Mouse (Mus musculus): ENCODE data around the gene Ndufc2. TPM values are rescaled to one million over a fixed set of nuclear protein-coding genes. Genes with fewer than 3 reads are reported as not detected.
A peak's percentile ranks its signal among the peaks of the same experiment; 100 is the strongest.

Ndufc2 gene
- polyA plus RNA-seq, 1 experiment from 2014 or later, result 371 TPM

DNA sequence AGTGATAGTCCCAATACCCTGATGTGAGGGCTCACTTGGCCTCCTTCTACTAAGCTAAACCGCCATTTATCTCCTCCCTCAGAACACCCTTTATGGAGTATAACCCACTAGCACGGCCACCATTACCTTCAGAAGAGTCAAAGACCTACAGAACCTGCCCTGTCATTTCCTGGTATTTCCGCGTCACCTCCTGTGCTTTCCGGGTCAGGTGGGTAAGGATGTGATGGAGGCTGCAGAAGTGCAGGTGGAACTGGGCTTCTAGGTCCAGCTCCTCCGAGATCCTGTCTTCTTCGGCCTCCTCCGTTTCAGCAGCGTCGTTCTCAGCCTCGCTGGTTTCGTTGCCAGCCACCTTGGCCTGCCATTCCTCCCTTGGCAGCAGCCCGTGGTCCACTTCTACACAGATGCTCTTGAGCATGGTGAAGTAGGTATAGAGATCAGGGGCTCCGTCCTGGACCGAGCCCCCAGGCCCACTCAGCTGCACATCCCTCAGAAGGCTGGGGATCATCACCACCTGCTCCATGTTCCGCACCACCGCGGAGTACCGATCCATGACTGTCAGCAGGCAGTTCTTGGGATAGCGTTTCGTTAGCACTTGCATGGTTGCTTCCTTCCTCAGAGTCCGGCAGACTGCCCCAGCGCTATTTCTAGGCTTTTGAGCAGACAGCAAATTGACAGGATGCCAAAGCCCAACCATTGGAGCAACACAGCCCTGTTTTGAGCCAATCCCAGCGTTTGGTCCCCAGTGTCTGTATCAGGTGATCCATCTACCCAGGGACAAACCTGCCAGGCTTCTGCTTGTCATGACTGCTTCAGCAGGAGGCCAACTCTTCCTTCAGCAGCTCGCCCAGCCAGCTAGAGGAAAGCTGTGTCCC lies 17.3 kb downstream of the Ndufc2 start, which contains the start of gene Thrsp:
Gene Thrsp, minus strand, starts transcription at position 825 of the 872 bp plus-strand sequence.
- no peaks in the 10 kb centered on the region for H3K27me3 ChIP-seq (ENCODE audit: control insufficient read depth, insufficient read depth, low read length)
- H3K9me3 ChIP-seq (ENCODE audit: control insufficient read depth, low read length), result no peaks in the 10 kb centered on the region
- H3K4me3 ChIP-seq (ENCODE audit: low read depth, low read length), result no peak within 1 kb of the TSS
- H3K9ac ChIP-seq (ENCODE audit: low read length), result no peak within 1 kb of the TSS
- H3K27ac ChIP-seq (ENCODE audit: low read depth, low read length), result no peak within 1 kb of the TSS
- ATAC-seq (ENCODE audit: low FRiP score) (no peak), DNase-seq (ENCODE audit: low spot score, missing footprints) (no peak)
- H3K4me2 ChIP-seq, result no peak within 1 kb of the TSS
- no peaks in the 10 kb centered on the region for H3K36me3 ChIP-seq (ENCODE audit: control insufficient read depth, insufficient read depth, low read length)
- H3K4me1 ChIP-seq (ENCODE audit: control insufficient read depth, insufficient read depth, low read length), result no peaks in the 10 kb centered on the region
- 87% methylated on average over 25 of the region's 25 CpGs for WGBS

DNA sequence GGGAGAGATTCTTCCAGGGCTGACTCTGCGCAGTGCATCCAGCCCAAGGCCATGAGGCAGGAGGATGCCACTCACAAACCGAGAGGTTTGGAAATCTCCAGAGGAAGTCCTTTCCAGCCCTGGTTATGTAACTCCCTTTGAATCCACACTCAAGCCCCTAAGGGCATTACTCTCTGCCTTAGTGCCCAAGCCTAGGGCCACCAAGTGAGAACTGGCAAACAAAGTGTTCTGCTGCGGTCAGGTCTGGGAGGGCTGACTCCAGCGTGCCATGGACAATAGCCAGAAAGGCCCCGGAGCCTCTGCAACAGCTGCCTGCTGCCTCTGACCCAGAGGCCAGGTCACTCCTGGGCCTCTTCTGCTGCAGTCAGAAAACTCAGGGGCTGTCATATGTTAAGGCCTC lies 18.9 kb downstream of the Ndufc2 start:
- WGBS, result 76% methylated on average over 5 of the region's 5 CpGs
- no peaks in the 10 kb centered on the region for H3K36me3 ChIP-seq (ENCODE audit: control insufficient read depth, insufficient read depth, low read length)
- H3K9ac ChIP-seq (ENCODE audit: low read length), result no peak overlapping the region
- H3K9me3 ChIP-seq (ENCODE audit: control insufficient read depth, low read length), result no peaks in the 10 kb centered on the region
- ATAC-seq (ENCODE audit: low FRiP score) (no peak), DNase-seq (ENCODE audit: low spot score, missing footprints) (no peak)
- H3K4me2 ChIP-seq, result no peak overlapping the region
- no peak overlapping the region for H3K27ac ChIP-seq (ENCODE audit: low read depth, low read length)
- H3K4me1 ChIP-seq (ENCODE audit: control insufficient read depth, insufficient read depth, low read length), result no peaks in the 10 kb centered on the region
- H3K4me3 ChIP-seq (ENCODE audit: low read depth, low read length), result no peak overlapping the region
- H3K27me3 ChIP-seq (ENCODE audit: control insufficient read depth, insufficient read depth, low read length), result no peaks in the 10 kb centered on the region

GRCm38 (mm10) chr7:97419163-97419562 lies 19.4 kb downstream of the Ndufc2 start:
- Histone ChIP-seq H3K36me3 (ENCODE audit: control insufficient read depth, insufficient read depth, low read length) (no peaks in the 10 kb centered on the region), H3K27ac (ENCODE audit: low read depth, low read length) (no peak overlapping the region), H3K9ac (ENCODE audit: low read length) (no peak overlapping the region), H3K4me1 (ENCODE audit: control insufficient read depth, insufficient read depth, low read length) (no peaks in the 10 kb centered on the region), H3K9me3 (ENCODE audit: control insufficient read depth, low read length) (no peaks in the 10 kb centered on the region), H3K4me3 (ENCODE audit: low read depth, low read length) (no peak overlapping the region), H3K4me2 (no peak overlapping the region), H3K27me3 (ENCODE audit: control insufficient read depth, insufficient read depth, low read length) (no peaks in the 10 kb centered on the region)
- ATAC-seq (ENCODE audit: low FRiP score), result no peak
- WGBS, result 84% methylated on average over 5 of the region's 5 CpGs
- no peak for DNase-seq (ENCODE audit: low spot score, missing footprints)

- WGBS, result 59% methylated on average over 1 of the region's 1 CpGs
Measured at GRCm38 (mm10) chr7:97420406-97420805, 20.6 kb downstream of the Ndufc2 start.

GRCm38 (mm10) chr7:97420958-97421651 lies 21.3 kb downstream of the Ndufc2 start:
- no peaks in the 10 kb centered on the region for H3K36me3 ChIP-seq (ENCODE audit: control insufficient read depth, insufficient read depth, low read length)
- no peaks in the 10 kb centered on the region for H3K9me3 ChIP-seq (ENCODE audit: control insufficient read depth, low read length)
- no peak for DNase-seq (ENCODE audit: low spot score, missing footprints)
- H3K9ac ChIP-seq (ENCODE audit: low read length), result no peak overlapping the region
- no peak overlapping the region for H3K27ac ChIP-seq (ENCODE audit: low read depth, low read length)
- H3K4me1 ChIP-seq (ENCODE audit: control insufficient read depth, insufficient read depth, low read length), result no peaks in the 10 kb centered on the region
- H3K4me3 ChIP-seq (ENCODE audit: low read depth, low read length), result no peak overlapping the region
- no peak for ATAC-seq (ENCODE audit: low FRiP score)
- WGBS, result 85% methylated on average over 8 of the region's 8 CpGs
- H3K4me2 ChIP-seq, result no peak overlapping the region
- no peaks in the 10 kb centered on the region for H3K27me3 ChIP-seq (ENCODE audit: control insufficient read depth, insufficient read depth, low read length)

More at GRCm38 (mm10) chr7:97420406-97420805, 20.6 kb downstream of the Ndufc2 start:
- H3K9ac ChIP-seq (ENCODE audit: low read length), result no peak overlapping the region
- no peak overlapping the region for H3K4me3 ChIP-seq (ENCODE audit: low read depth, low read length)
- no peak for ATAC-seq (ENCODE audit: low FRiP score)
- no peaks in the 10 kb centered on the region for H3K9me3 ChIP-seq (ENCODE audit: control insufficient read depth, low read length)
- H3K27me3 ChIP-seq (ENCODE audit: control insufficient read depth, insufficient read depth, low read length), result no peaks in the 10 kb centered on the region
- no peak for DNase-seq (ENCODE audit: low spot score, missing footprints)
- no peaks in the 10 kb centered on the region for H3K36me3 ChIP-seq (ENCODE audit: control insufficient read depth, insufficient read depth, low read length)
- H3K4me2 ChIP-seq, result no peak overlapping the region
- H3K27ac ChIP-seq (ENCODE audit: low read depth, low read length), result no peak overlapping the region
- no peaks in the 10 kb centered on the region for H3K4me1 ChIP-seq (ENCODE audit: control insufficient read depth, insufficient read depth, low read length)

DNA sequence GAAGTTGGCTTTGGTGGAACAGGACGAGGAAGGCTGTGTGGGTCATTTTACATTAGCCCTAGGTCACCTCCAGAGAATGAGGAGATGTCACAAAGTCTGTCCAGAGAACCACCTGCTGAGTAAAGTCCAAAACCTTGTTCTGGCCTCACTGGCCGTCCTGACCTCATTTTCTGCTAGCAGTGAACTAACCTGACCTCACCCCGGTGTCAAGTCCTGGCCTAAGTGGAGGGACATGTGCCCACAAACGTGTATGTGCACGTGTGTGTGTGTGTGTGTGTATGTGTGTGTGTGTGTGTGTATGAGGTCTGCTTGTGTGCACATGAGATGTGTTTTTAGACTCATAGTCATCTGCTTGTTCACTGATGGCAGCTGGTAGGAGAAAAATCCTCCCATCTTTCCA lies 24.0 kb downstream of the Ndufc2 start:
- Histone ChIP-seq H3K9ac (ENCODE audit: low read length) (no peak overlapping the region; the same call in 1 of the 2 replicates), H3K27ac (ENCODE audit: low read depth, low read length) (no peak overlapping the region), H3K36me3 (ENCODE audit: control insufficient read depth, insufficient read depth, low read length) (no peaks in the 10 kb centered on the region), H3K4me1 (ENCODE audit: control insufficient read depth, insufficient read depth, low read length) (no peaks in the 10 kb centered on the region), H3K27me3 (ENCODE audit: control insufficient read depth, insufficient read depth, low read length) (no peaks in the 10 kb centered on the region), H3K4me2 (no peak overlapping the region), H3K9me3 (ENCODE audit: control insufficient read depth, low read length) (no peaks in the 10 kb centered on the region), H3K4me3 (ENCODE audit: low read depth, low read length) (no peak overlapping the region)
- ATAC-seq (ENCODE audit: low FRiP score) (no peak), DNase-seq (ENCODE audit: low spot score, missing footprints) (no peak)
- WGBS, result 63% methylated on average over 5 of the region's 5 CpGs

GRCm38 (mm10) chr7:97424621-97425245 lies 24.9 kb downstream of the Ndufc2 start:
- ATAC-seq (ENCODE audit: low FRiP score) (peak; percentile 75), DNase-seq (ENCODE audit: low spot score, missing footprints) (peak; percentile 100)
- H3K27ac ChIP-seq (ENCODE audit: low read depth, low read length), result no peak overlapping the region
- peaks cover 6% of the 10 kb centered on the region; the same call in 1 of the 2 replicates for H3K4me1 ChIP-seq (ENCODE audit: control insufficient read depth, insufficient read depth, low read length)
- H3K9me3 ChIP-seq (ENCODE audit: control insufficient read depth, low read length), result no peaks in the 10 kb centered on the region
- no peaks in the 10 kb centered on the region for H3K27me3 ChIP-seq (ENCODE audit: control insufficient read depth, insufficient read depth, low read length)
- no peak overlapping the region for H3K4me3 ChIP-seq (ENCODE audit: low read depth, low read length)
- WGBS, result 8% methylated on average over 12 of the region's 12 CpGs
- no peak overlapping the region for H3K9ac ChIP-seq (ENCODE audit: low read length)
- no peak overlapping the region for H3K4me2 ChIP-seq
- no peaks in the 10 kb centered on the region for H3K36me3 ChIP-seq (ENCODE audit: control insufficient read depth, insufficient read depth, low read length)

DNA sequence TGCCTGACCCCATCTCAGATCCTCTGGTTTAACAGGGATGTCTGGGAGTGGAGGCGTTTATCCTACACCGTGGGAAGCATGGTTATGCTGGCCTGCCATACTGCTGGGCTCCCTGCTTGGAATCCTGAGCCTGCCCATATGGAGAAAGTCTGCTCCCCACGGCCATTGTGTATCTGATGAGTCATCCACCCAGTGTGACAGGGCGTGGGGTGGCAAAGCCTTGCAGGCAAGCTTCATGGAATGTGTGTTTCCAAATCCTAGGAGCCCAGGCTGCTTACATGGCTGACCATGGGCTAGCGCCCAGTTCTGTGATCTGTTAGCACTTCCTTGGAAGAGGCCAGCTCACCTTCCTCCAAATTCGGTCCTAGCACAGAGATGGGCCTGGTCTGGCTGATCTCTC lies 26.8 kb downstream of the Ndufc2 start:
- Histone ChIP-seq H3K4me3 (ENCODE audit: low read depth, low read length) (no peak overlapping the region), H3K4me2 (no peak overlapping the region), H3K36me3 (ENCODE audit: control insufficient read depth, insufficient read depth, low read length) (no peaks in the 10 kb centered on the region), H3K4me1 (ENCODE audit: control insufficient read depth, insufficient read depth, low read length) (peaks cover 10% of the 10 kb centered on the region; the same call in 1 of the 2 replicates), H3K27me3 (ENCODE audit: control insufficient read depth, insufficient read depth, low read length) (no peaks in the 10 kb centered on the region), H3K9ac (ENCODE audit: low read length) (no peak overlapping the region), H3K27ac (ENCODE audit: low read depth, low read length) (no peak overlapping the region), H3K9me3 (ENCODE audit: control insufficient read depth, low read length) (no peaks in the 10 kb centered on the region)
- DNase-seq (ENCODE audit: low spot score, missing footprints) (no peak), ATAC-seq (ENCODE audit: low FRiP score) (no peak)
- WGBS, result 70% methylated on average over 6 of the region's 6 CpGs

DNA sequence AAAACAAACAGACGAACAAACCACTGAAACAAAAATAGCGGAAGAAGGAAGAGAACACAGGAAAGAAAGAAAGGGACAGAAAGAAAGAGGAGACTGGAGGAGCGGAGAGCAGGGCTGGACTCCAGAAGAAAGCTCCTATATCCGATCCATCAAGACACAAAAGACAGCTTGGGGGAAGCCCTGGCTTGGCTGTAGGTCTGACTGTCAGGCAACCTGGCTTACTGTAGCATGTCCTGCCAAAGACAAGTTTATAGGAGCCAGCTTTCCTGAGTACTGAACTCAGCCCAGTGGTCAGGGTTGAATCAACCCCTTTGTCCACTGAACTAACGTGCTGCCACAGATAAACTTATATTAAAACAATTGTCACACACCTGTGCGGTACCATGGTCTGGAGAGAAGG lies 27.5 kb downstream of the Ndufc2 start:
- no peaks in the 10 kb centered on the region for H3K9me3 ChIP-seq (ENCODE audit: control insufficient read depth, low read length)
- no peaks in the 10 kb centered on the region for H3K27me3 ChIP-seq (ENCODE audit: control insufficient read depth, insufficient read depth, low read length)
- WGBS, result 78% methylated on average over 6 of the region's 6 CpGs
- no peak overlapping the region for H3K4me2 ChIP-seq
- no peak for ATAC-seq (ENCODE audit: low FRiP score)
- DNase-seq (ENCODE audit: low spot score, missing footprints), result no peak
- H3K36me3 ChIP-seq (ENCODE audit: control insufficient read depth, insufficient read depth, low read length), result no peaks in the 10 kb centered on the region
- H3K27ac ChIP-seq (ENCODE audit: low read depth, low read length), result no peak overlapping the region
- peaks cover 10% of the 10 kb centered on the region; the same call in 1 of the 2 replicates for H3K4me1 ChIP-seq (ENCODE audit: control insufficient read depth, insufficient read depth, low read length)
- H3K9ac ChIP-seq (ENCODE audit: low read length), result no peak overlapping the region
- no peak overlapping the region for H3K4me3 ChIP-seq (ENCODE audit: low read depth, low read length)

Measured in midbrain, embryonic 11.5 days (tissue).